Mouse (Mus musculus): ENCODE measurements around the gene Synpo2.

GRCm38 (mm10) chr3:123184281-123184680 is 51.7 kb downstream of the Synpo2 start:
- TF ChIP-seq CHD2 (IDR thresholded peaks at IDR 0.05; ENCODE audit: low read depth, low read length): no peak
- no peak for TF ChIP-seq ZNF384 (IDR thresholded peaks at IDR 0.05; ENCODE audit: low read depth, low read length)
- TF ChIP-seq MAFK (IDR thresholded peaks at IDR 0.05; ENCODE audit: insufficient read depth, low read depth, low read length): no peak
